Mouse (Mus musculus) c-Kit-negative CD71-positive TER-119-positive erythroid progenitor cells, embryonic 14.5 days (primary cell): Measurements from ENCODE around the gene Hormad1.

Experiments used
- DNase-seq: peaks from one replicate; pipeline ENCODE4 v3.0.0-alpha.2; 2013; ENCODE audit warnings: low read depth, low spot score

The Hormad1 gene

GRCm38 (mm10) chr3:95635636-95636035, 76.2 kb downstream of the Hormad1 start:
- no peak for DNase-seq

DNA sequence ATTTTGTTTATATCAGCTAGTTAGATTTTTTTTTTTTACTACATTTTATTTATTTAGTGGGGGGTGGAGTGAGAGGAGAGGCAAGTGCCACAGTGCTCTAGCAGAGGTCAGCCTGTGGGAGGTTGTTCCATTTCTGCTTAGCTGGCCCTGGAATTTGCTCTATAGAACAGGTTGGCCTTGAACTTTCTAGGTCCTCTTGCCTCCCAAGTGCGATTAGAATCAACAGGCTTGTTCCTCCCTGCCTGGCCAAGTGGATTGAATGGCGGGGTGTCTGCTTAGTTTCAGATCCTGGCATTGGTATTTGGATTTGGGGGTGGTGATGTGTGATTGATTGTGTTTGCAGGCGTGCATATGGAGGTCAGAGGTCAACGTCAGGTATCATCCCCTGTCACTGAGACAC, 76.6 kb downstream of the Hormad1 start:
- no peak for DNase-seq
